Mouse (Mus musculus) neural tube, embryonic 14.5 days (tissue): ENCODE results near the gene Dnajb6. TPM values are rescaled to one million over a fixed set of nuclear protein-coding genes. Genes with fewer than 3 reads are reported as not detected.
"Not testable (repeated sequence)": the region's sequence is repeated elsewhere in the genome, so short reads cannot be mapped to it uniquely, and the experiment has no call there.

ENCODE experiments used
- ATAC-seq: fragments of 200-750 bp; cut with Nextera tagmentation; 2 replicates; pipeline ENCODE4 v1.8.0; 2017; ENCODE audit warnings: low read depth, mild to moderate bottlenecking, moderate TSS enrichment, moderate library complexity
- H3K27ac ChIP-seq: fragments of 300-500 bp; sonication (generic); 2 replicates; pipeline ENCODE4 v1.5.1; 2014; ENCODE audit warnings: low read depth, mild to moderate bottlenecking, control low read depth, low read length, moderate library complexity, mixed read lengths
- H3K27me3 ChIP-seq: fragments of 300-500 bp; sonication (generic); 2 replicates; pipeline ENCODE4 v1.6.1; 2014; ENCODE audit warnings: low read length; ENCODE audit not compliant: control insufficient read depth, insufficient read depth
- H3K36me3 ChIP-seq: fragments of 300-500 bp; sonication (generic); 2 replicates; pipeline ENCODE4 v1.6.1; 2014; ENCODE audit warnings: low read length, mixed read lengths; ENCODE audit not compliant: control insufficient read depth, insufficient read depth
- H3K4me1 ChIP-seq: fragments of 300-500 bp; sonication (generic); 2 replicates; pipeline ENCODE4 v1.6.1; 2014; ENCODE audit warnings: low read length; ENCODE audit not compliant: control insufficient read depth, insufficient read depth
- H3K4me2 ChIP-seq: fragments of 300-500 bp; sonication (generic); 2 replicates; pipeline ENCODE4 v1.6.1; 2014; ENCODE audit warnings: mild to moderate bottlenecking, low read depth, low read length, control low read depth
- H3K4me3 ChIP-seq: fragments of 300-500 bp; sonication (generic); 2 replicates; pipeline ENCODE4 v1.5.1; 2014; ENCODE audit warnings: low read depth, low read length, control low read depth, mixed read lengths
- H3K9ac ChIP-seq: fragments of 300-500 bp; sonication (generic); replicated peaks from 2 replicates; pipeline ENCODE4 v1.6.1; 2014; ENCODE audit warnings: low read depth, mild to moderate bottlenecking, control low read depth, low read length, mixed read lengths
- H3K9me3 ChIP-seq: fragments of 300-500 bp; sonication (generic); 2 replicates; pipeline ENCODE4 v1.6.1; 2016; ENCODE audit warnings: low read length; ENCODE audit not compliant: control insufficient read depth
- WGBS: fragments of 180-500 bp; shearing (Covaris S2); extraction: QIAGEN DNeasy Blood & Tissue Kit; methylation state at CpG from one replicate; pipeline ENCODE4 v1.1.7; 2014; 5-methylcytosine and 5-hydroxymethylcytosine counted together
- polyA plus RNA-seq: library from polyadenylated mRNA; unstranded; fragments of >200 nt; fragmentation: Nextera tagmentation; extraction: Ambion mirVana; gene quantifications from 2 replicates; pipeline ENCODE4 v1.2.1, GENCODE M21; 2014

Dnajb6 gene
- polyA plus RNA-seq, 1 experiment from 2014 or later: 309 TPM

DNA sequence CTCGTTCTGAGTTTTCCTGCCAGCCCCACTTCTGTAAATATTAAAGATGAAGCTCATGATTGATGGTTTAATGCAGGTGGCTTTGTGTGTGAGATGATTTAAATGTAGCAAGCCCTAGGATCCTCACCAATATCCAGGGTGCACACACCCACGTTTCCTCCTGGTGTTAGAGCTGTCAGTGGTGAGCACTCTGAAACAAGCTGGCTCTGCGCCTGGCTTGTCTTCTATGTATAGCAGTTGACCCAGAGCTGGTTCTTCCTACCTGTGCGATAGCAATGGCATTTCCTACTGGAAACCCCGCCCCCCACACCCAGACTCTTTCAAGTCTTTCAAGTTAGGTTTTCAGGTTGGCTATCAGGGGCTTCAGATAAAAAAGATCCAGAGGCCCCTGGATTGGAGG is 39.9 kb downstream of the Dnajb6 start:
- Histone ChIP-seq H3K27ac (no peak overlapping the region), H3K27me3 (no peaks in the 10 kb centered on the region), H3K4me2 (no peak overlapping the region), H3K36me3 (no peaks in the 10 kb centered on the region; the same call in 1 of the 2 replicates), H3K4me3 (no peak overlapping the region), H3K4me1 (no peaks in the 10 kb centered on the region), H3K9me3 (no peaks in the 10 kb centered on the region), H3K9ac (no peak overlapping the region)
- no peak for ATAC-seq
- 93% methylated on average over 5 of the region's 5 CpGs for WGBS

- no peak for ATAC-seq
- Histone ChIP-seq H3K9me3 (no peaks in the 10 kb centered on the region), H3K4me3 (no peak overlapping the region), H3K27ac (no peak overlapping the region), H3K9ac (no peak overlapping the region), H3K27me3 (no peaks in the 10 kb centered on the region), H3K4me2 (no peak overlapping the region), H3K4me1 (no peaks in the 10 kb centered on the region), H3K36me3 (no peaks in the 10 kb centered on the region; the same call in 1 of the 2 replicates)
- 95% methylated on average over 6 of the region's 6 CpGs for WGBS
Observed at GRCm38 (mm10) chr5:29778029-29778428, 42.5 kb downstream of the Dnajb6 start.

GRCm38 (mm10) chr5:29779733-29780132 is 44.2 kb downstream of the Dnajb6 start:
- H3K4me3 ChIP-seq, ATAC-seq, H3K9ac ChIP-seq, H3K9me3 ChIP-seq, H3K4me2 ChIP-seq, H3K27ac ChIP-seq, H3K27me3 ChIP-seq, H3K36me3 ChIP-seq, H3K4me1 ChIP-seq: not testable (repeated sequence)
- WGBS: over 99% methylated on average over 8 of the region's 9 CpGs

DNA sequence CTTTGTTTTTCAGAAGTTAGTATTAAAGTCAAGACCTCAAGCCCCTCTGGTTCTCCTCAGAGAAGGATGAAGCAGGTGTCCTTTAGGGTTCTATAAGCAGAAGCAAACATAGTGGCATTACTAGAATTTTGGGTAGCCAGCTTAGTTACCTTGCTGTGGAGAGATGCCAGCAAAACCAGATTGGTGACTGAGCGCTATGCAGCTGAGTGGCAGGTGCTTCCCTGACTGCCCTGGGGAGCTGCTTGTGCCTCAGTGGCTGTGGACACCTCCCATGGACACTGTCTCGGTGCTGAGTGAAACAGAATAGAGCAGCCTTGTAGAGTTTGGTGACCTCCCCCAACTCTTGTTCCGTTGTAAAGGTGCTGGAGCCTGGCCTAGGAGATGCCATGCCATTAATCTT is 46.8 kb downstream of the Dnajb6 start:
- Histone ChIP-seq H3K9me3 (no peaks in the 10 kb centered on the region), H3K27ac (no peak overlapping the region), H3K9ac (no peak overlapping the region), H3K36me3 (no peaks in the 10 kb centered on the region; the same call in 1 of the 2 replicates), H3K4me1 (no peaks in the 10 kb centered on the region), H3K27me3 (no peaks in the 10 kb centered on the region), H3K4me2 (no peak overlapping the region), H3K4me3 (no peak overlapping the region)
- no peak for ATAC-seq
- WGBS: 88% methylated on average over 3 of the region's 3 CpGs

DNA sequence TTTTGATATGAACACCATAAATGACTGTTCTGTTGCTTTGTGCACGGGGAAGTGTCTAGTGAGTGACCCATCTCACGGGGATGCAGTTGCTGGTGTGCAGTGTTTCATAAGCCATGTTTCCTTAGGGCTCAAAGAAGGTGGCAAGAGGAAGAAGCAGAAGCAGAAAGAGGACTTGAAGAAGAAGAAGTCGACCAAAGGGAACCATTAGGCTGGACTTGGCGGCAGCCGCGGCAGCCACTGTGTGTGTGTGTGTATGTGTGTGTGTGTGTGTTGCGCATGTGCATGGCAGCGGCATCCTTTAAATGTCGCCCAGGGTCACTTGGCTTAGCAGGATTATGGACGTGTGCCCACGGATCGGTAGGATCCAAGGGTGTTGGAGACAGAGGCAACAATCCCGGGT is 49.4 kb downstream of the Dnajb6 start:
- 90% methylated on average over 7 of the region's 13 CpGs for WGBS

GRCm38 (mm10) chr5:29785953-29786352 is 50.5 kb downstream of the Dnajb6 start:
- not testable (repeated sequence) for H3K27me3 ChIP-seq, H3K4me1 ChIP-seq, H3K36me3 ChIP-seq, H3K27ac ChIP-seq, ATAC-seq, H3K9ac ChIP-seq, H3K4me3 ChIP-seq, H3K9me3 ChIP-seq, H3K4me2 ChIP-seq
- 95% methylated on average over 1 of the region's 11 CpGs for WGBS

More for the DNA sequence above, 49.4 kb downstream of the Dnajb6 start:
- H3K9ac ChIP-seq, H3K27me3 ChIP-seq, ATAC-seq, H3K4me3 ChIP-seq, H3K9me3 ChIP-seq, H3K4me2 ChIP-seq, H3K4me1 ChIP-seq, H3K36me3 ChIP-seq, H3K27ac ChIP-seq: not testable (repeated sequence)

GRCm38 (mm10) chr5:29794933-29795332 is 59.4 kb downstream of the Dnajb6 start:
- not testable (repeated sequence) for H3K4me3 ChIP-seq, H3K9ac ChIP-seq, H3K4me1 ChIP-seq, H3K36me3 ChIP-seq, H3K4me2 ChIP-seq, ATAC-seq, H3K27me3 ChIP-seq, H3K9me3 ChIP-seq, H3K27ac ChIP-seq
- 99% methylated on average over 5 of the region's 8 CpGs for WGBS

DNA sequence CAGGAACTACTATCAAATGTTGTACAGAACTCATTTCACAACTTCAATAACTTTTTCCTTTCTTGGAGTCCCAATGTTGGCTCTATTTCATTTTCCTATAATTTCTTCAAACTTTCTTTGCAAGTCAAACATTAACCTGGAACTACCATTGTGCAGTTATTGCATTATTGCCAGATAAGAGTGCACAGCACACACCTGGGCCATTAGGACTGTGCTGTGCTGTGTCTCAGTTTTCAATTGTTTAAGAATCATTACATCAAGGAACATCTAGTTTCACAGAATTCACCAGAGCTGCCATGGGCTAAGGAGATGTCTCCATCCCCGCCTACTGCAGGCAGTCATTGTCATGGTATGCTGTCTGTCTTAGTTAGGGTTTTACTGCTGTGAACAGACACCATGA is 73.5 kb downstream of the Dnajb6 start:
- no peaks in the 10 kb centered on the region for H3K4me1 ChIP-seq
- no peaks in the 10 kb centered on the region for H3K36me3 ChIP-seq
- H3K4me3 ChIP-seq: no peak overlapping the region
- no peaks in the 10 kb centered on the region for H3K9me3 ChIP-seq
- no peak overlapping the region for H3K27ac ChIP-seq
- H3K27me3 ChIP-seq: no peaks in the 10 kb centered on the region
- no peak overlapping the region for H3K9ac ChIP-seq
- ATAC-seq: no peak
- 82% methylated on average over 1 of the region's 1 CpGs for WGBS
- H3K4me2 ChIP-seq: no peak overlapping the region

DNA sequence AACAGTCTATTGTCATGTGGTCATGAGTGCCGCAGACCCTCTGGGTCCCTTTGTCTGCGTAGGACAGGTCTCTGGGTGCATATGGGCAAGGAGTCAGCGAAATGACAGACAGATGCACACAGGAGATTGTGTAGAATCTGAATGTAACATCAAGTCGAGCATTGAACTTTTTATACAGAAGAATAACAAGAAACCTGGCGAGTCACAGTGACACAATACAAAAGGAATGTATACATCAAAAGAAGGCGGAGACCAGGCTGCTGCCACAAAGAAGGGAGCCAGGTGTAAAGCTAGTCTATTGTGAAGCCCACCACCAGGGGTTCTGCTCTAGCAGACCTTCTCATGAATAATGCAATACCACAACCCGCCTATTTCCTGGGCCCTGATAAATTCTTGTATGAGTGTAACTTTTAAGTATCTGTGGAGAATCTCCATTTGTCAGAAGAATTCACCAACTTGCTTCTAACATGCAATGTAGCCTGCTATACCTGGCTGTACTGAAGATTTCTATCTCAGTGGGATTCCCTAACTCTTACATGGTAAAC is 76.0 kb downstream of the Dnajb6 start:
- H3K9ac ChIP-seq, H3K27ac ChIP-seq, ATAC-seq, H3K4me1 ChIP-seq, H3K4me2 ChIP-seq, H3K4me3 ChIP-seq, H3K9me3 ChIP-seq, H3K36me3 ChIP-seq, H3K27me3 ChIP-seq: not testable (repeated sequence)
- WGBS: 67% methylated on average over 7 of the region's 7 CpGs
